Mouse (Mus musculus): ENCODE data around the gene Mcam. TPM values are rescaled to one million over a fixed set of nuclear protein-coding genes. Genes with fewer than 3 reads are reported as not detected.
A peak's percentile ranks its signal among the peaks of the same experiment; 100 is the strongest.
"Not testable (repeated sequence)": the region's sequence is repeated elsewhere in the genome, so short reads cannot be mapped to it uniquely, and the experiment has no call there.

Mcam gene
- polyA plus RNA-seq, 1 experiment, result 2.1 TPM

DNA sequence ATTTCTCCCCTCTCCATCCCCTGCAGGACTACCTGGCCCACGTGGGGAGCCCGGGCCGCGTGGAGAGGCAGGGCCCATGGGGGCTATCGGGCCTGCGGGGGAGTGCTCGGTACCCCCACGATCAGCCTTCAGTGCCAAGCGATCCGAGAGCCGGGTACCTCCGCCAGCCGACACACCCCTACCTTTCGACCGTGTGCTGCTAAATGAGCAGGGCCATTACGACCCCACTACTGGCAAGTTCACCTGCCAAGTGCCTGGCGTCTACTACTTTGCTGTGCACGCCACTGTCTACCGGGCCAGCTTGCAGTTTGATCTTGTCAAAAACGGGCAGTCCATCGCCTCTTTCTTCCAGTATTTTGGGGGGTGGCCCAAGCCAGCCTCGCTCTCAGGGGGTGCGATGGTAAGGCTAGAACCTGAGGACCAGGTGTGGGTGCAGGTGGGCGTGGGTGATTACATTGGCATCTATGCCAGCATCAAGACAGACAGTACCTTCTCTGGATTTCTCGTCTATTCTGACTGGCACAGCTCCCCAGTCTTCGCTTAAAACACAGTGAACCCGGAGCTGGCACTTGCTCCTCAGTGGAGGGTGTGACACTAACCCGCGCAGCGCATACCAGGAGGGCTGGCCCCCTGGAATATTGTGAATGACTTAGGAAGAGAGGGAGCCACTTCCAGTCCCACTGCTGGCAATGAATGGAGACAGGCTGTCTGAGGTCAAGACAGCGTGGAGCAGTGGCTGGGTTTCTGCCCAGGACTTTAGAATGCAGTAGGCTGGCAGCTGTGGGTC lies 25.8 kb upstream of the Mcam start:
- TF ChIP-seq USF1 (IDR thresholded peaks at IDR 0.05; ENCODE audit: low read depth), result no peak
- TF ChIP-seq SRF (IDR thresholded peaks at IDR 0.05; ENCODE audit: control insufficient read depth, insufficient read length, low read depth), result no peak
- no peak for TF ChIP-seq CEBPB (IDR thresholded peaks at IDR 0.05; ENCODE audit: insufficient read depth, poor library complexity, severe bottlenecking)
- TF ChIP-seq POLR2A (IDR thresholded peaks at IDR 0.05; ENCODE audit: insufficient read length, low read depth), result no peak
- no peak for TF ChIP-seq E2F4 (IDR thresholded peaks at IDR 0.05; ENCODE audit: insufficient read depth)
- TF ChIP-seq MYOG (IDR thresholded peaks at IDR 0.05; ENCODE audit: control insufficient read depth in 1 of 3, insufficient read depth in 1 of 3, insufficient read length in 2 of 3, low read depth in 2 of 3), result no peak
- TF ChIP-seq TCF3 (IDR thresholded peaks at IDR 0.05; ENCODE audit: insufficient read length, low read depth), result no peak
- TF ChIP-seq TCF12 (IDR thresholded peaks at IDR 0.05; ENCODE audit: insufficient read depth, poor library complexity, severe bottlenecking), result no peak
- no peak for TF ChIP-seq REST (IDR thresholded peaks at IDR 0.05; ENCODE audit: insufficient read depth, insufficient read length)
- no peak for TF ChIP-seq MAX (IDR thresholded peaks at IDR 0.05; ENCODE audit: low read depth)
- Histone ChIP-seq H3ac (ENCODE audit: control insufficient read depth, insufficient read length) (no peak overlapping the region), H3K36me3 (ENCODE audit: control insufficient read depth, insufficient read depth) (no peaks in the 10 kb centered on the region), H3K79me2 (ENCODE audit: control insufficient read depth, insufficient read depth) (peaks cover 38% of the 10 kb centered on the region), H3K4me2 (ENCODE audit: low read depth) (no peak overlapping the region), H3K27me3 (ENCODE audit: control insufficient read depth, insufficient read depth, insufficient read length) (no peaks in the 10 kb centered on the region), H3K4me3 (no peak overlapping the region)

DNA sequence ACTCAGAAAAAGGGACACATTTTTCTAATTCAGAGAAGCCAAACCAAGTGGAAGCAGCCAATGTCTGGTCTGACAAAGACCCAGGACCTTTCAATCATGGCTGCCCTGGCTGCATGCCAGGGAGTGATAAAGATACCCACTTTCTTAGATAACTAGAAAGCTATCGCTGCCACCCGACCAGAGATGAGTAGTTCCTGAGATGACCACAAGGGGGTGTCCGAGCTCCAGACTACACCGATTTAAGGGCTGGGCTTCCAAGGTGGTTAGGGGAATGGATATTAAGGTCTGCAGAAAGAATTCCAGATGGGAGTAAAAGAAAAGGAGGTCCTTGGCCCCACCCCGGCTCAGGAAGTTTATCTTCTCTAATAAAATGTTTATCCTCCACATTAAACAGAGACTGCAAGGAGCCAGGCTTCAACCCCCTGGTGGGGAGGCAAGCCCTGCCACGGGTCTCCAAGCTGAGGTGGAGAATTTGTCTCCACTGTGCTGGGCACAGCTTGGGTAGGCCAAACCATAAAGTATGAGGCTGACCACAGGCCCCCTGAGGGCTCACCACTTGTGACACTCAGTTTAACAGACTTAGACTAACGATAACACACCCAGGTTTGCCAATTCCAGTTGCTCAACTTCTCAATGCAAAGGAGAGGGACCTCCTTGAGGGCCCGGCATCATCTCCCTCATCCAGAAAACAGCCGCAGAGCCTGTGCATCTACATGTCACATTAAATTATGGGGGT lies 24.7 kb upstream of the Mcam start:
- TF ChIP-seq E2F4 (IDR thresholded peaks at IDR 0.05; ENCODE audit: insufficient read depth) (no peak), MAX (IDR thresholded peaks at IDR 0.05; ENCODE audit: low read depth) (no peak), MYOD1 (IDR thresholded peaks at IDR 0.05; ENCODE audit: control insufficient read depth in 1 of 3, insufficient read length in 2 of 3, low read depth in 2 of 3) (no peak), TCF3 (IDR thresholded peaks at IDR 0.05; ENCODE audit: insufficient read length, low read depth) (no peak), TCF12 (IDR thresholded peaks at IDR 0.05; ENCODE audit: insufficient read depth, poor library complexity, severe bottlenecking) (no peak), POLR2A (IDR thresholded peaks at IDR 0.05; ENCODE audit: insufficient read length, low read depth) (no peak), SRF (IDR thresholded peaks at IDR 0.05; ENCODE audit: control insufficient read depth, insufficient read length, low read depth) (no peak), REST (IDR thresholded peaks at IDR 0.05; ENCODE audit: insufficient read depth, insufficient read length) (no peak), USF1 (IDR thresholded peaks at IDR 0.05; ENCODE audit: low read depth) (no peak), MYOG (IDR thresholded peaks at IDR 0.05; ENCODE audit: control insufficient read depth in 1 of 3, insufficient read depth in 1 of 3, insufficient read length in 2 of 3, low read depth in 2 of 3) (no peak), POLR2AphosphoS2 (IDR thresholded peaks at IDR 0.05; ENCODE audit: insufficient read length, low read depth) (no peak), CEBPB (IDR thresholded peaks at IDR 0.05; ENCODE audit: insufficient read depth, poor library complexity, severe bottlenecking) (no peak)
- Histone ChIP-seq H3K4me3 (peak overlapping the region; percentile 2), H3ac (ENCODE audit: control insufficient read depth, insufficient read length) (no peak overlapping the region)

DNA sequence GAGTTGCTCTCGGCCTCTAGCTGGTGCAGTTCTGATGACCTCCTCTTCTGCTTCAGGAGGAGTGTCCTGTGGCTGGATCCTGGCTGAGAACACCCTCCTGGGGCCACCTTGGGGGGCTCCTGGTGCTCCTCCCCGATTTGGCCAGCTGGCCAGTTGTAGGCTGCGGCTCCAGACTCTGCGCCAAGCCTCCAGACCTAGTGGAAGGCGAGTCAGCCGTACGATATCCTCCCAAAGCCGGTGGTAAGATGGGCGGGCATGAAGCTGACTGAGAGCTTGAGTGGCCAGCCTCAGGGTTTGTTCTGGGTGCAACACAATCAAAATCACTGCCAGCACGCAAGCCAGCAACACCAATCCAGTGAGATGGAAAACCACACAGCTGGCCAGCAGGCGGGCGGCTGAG lies 22.4 kb upstream of the Mcam start:
- H3K4me3 ChIP-seq, result peak overlapping the region; percentile 45
- not testable (repeated sequence) for H3K36me3 ChIP-seq (ENCODE audit: control insufficient read depth, insufficient read depth)

More for the DNA sequence above, 24.7 kb upstream of the Mcam start:
- H3K27me3 ChIP-seq (ENCODE audit: control insufficient read depth, insufficient read depth, insufficient read length), result no peaks in the 10 kb centered on the region
- H3K79me2 ChIP-seq (ENCODE audit: control insufficient read depth, insufficient read depth), result peaks cover 38% of the 10 kb centered on the region
- H3K4me2 ChIP-seq (ENCODE audit: low read depth), result peak overlapping the region; percentile 56
- H3K36me3 ChIP-seq (ENCODE audit: control insufficient read depth, insufficient read depth), result no peaks in the 10 kb centered on the region

DNA sequence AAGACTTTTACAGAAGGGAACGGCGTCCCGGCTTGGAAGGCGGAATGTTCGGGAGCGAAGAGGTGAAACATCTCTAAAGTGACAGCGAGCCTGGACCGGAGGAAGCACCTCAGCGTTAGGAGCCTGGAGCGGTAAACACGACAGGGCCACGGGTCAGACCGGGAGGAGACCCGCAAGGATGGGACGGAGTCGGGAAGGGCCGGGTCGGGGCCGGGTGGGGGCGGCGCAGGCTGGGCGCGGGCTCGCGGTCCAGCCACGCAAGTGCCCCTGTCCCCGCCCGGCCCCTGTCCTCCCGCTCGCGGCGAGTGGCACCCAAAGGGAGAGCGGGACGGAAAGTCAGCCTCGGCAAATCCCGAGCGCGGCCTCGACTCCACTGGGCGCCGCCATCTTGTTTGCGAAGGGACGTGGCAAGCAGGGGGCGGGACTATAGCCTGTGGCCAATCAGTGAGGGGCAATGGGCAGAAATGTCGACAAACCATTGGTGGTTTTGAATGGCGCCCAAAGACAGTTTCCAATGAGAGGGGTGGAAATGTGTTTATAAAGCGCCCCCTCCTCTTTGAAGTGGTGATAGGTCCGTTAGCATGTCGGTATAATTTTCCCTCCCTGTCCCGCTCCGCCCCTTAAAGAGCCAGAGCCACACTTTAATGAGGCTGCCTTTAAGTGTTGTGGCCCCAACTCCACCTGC lies 21.0 kb upstream of the Mcam start, which contains the start of the genes Gm49380 and Rnf26:
Gene Gm49380, minus strand, starts transcription at position 396 of the 685 bp plus-strand sequence.
Gene Rnf26, minus strand, starts transcription at position 413 of the 685 bp plus-strand sequence.
- peak within 1 kb of the TSS; percentile 68 for H3K4me2 ChIP-seq (ENCODE audit: low read depth)
- TF ChIP-seq SRF (IDR thresholded peaks at IDR 0.05; ENCODE audit: control insufficient read depth, insufficient read length, low read depth) (peak; percentile 17), CEBPB (IDR thresholded peaks at IDR 0.05; ENCODE audit: insufficient read depth, poor library complexity, severe bottlenecking) (no peak), E2F4 (IDR thresholded peaks at IDR 0.05; ENCODE audit: insufficient read depth) (peak; percentile 85), POLR2AphosphoS2 (IDR thresholded peaks at IDR 0.05; ENCODE audit: insufficient read length, low read depth) (peak; percentile 49), MYOG (IDR thresholded peaks at IDR 0.05; ENCODE audit: control insufficient read depth in 1 of 3, insufficient read depth in 1 of 3, insufficient read length in 2 of 3, low read depth in 2 of 3) (no peak), MAX (IDR thresholded peaks at IDR 0.05; ENCODE audit: low read depth) (no peak), REST (IDR thresholded peaks at IDR 0.05; ENCODE audit: insufficient read depth, insufficient read length) (no peak), POLR2A (IDR thresholded peaks at IDR 0.05; ENCODE audit: insufficient read length, low read depth) (peak; percentile 75)
- peak within 1 kb of the TSS; percentile 45 for H3K4me3 ChIP-seq
- no peaks in the 10 kb centered on the region for H3K27me3 ChIP-seq (ENCODE audit: control insufficient read depth, insufficient read depth, insufficient read length)
- H3ac ChIP-seq (ENCODE audit: control insufficient read depth, insufficient read length), result peak within 1 kb of the TSS; percentile 94
- H3K79me2 ChIP-seq (ENCODE audit: control insufficient read depth, insufficient read depth), result peaks cover 25% of the 10 kb centered on the region
- H3K36me3 ChIP-seq (ENCODE audit: control insufficient read depth, insufficient read depth), result no peaks in the 10 kb centered on the region

More for the DNA sequence above, 22.4 kb upstream of the Mcam start:
- H3K27me3 ChIP-seq (ENCODE audit: control insufficient read depth, insufficient read depth, insufficient read length); H3ac ChIP-seq (ENCODE audit: control insufficient read depth, insufficient read length): not testable (repeated sequence)
- peaks cover 34% of the 10 kb centered on the region for H3K79me2 ChIP-seq (ENCODE audit: control insufficient read depth, insufficient read depth)
- H3K4me2 ChIP-seq (ENCODE audit: low read depth), result peak overlapping the region; percentile 68

Measured in myocyte (in vitro differentiated cells).